Mouse (Mus musculus): Measurements from ENCODE around the gene Rpl22. TPM values are rescaled to one million over a fixed set of nuclear protein-coding genes. Genes with fewer than 3 reads are reported as not detected.

Rpl22 gene
- polyA plus RNA-seq, 1 experiment from 2014 or later = 596 TPM

DNA sequence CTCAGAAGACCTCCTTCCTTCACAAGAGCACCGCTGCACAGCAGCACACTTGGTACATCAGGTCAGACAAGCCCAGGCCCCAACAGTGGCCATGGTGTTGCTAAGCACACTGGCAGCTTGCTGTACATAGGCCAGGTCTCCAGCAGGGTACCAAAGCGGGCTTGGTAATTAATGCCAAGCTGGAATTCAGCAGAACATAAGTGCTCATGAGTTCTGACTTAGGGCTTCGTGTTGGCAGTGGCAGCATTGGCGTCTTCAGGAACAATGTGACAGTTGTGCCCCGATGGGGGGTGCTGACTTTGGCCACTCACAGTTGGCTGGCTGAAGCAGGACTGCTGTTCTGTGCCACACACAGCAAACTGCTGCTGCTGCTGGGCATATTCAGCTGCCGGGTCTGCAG is 20.9 kb upstream of the Rpl22 start:
- H3K9me3 ChIP-seq (ENCODE audit: control insufficient read depth, low read length) = no peaks in the 10 kb centered on the region
- no peaks in the 10 kb centered on the region; the same call in 1 of the 2 replicates for H3K27me3 ChIP-seq (replicated peaks; ENCODE audit: control insufficient read depth, insufficient read depth, low read length)
- 88% methylated on average over 6 of the region's 6 CpGs for WGBS
- peaks cover 21% of the 10 kb centered on the region for H3K36me3 ChIP-seq (ENCODE audit: control insufficient read depth, insufficient read depth, low read length)
- no peak for ATAC-seq (replicated peaks; ENCODE audit: low FRiP score)
- H3K4me3 ChIP-seq (ENCODE audit: low read depth, low read length) = no peak overlapping the region
- H3K4me1 ChIP-seq (replicated peaks; ENCODE audit: control insufficient read depth, insufficient read depth, low read length) = no peaks in the 10 kb centered on the region
- no peak overlapping the region for H3K9ac ChIP-seq (ENCODE audit: low read depth, low read length)
- H3K27ac ChIP-seq (ENCODE audit: low read depth, low read length) = no peak overlapping the region
- H3K4me2 ChIP-seq = no peak overlapping the region
- no peak for DNase-seq (ENCODE audit: low spot score)

DNA sequence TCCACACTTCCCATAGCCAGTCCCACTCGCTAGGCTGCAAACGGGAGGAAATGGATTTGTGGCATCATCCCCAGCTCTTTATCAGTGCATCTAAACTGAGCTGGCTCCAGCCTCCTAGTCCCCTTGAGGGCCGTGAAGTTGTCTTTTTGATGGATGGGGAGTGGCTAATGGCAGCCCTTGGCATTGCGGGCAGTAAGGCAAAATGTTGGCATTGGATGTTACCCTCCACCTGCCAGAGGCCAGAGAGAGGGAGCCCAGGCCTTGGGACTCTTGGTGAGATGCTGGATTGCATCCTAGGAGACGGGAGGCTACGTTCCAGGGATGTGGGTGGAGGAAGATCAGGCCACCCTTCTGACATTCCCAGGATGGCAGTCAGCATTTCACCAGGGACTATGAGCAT is 19.6 kb upstream of the Rpl22 start:
- H3K9ac ChIP-seq (ENCODE audit: low read depth, low read length) = no peak overlapping the region
- ATAC-seq (replicated peaks; ENCODE audit: low FRiP score) (no peak), DNase-seq (ENCODE audit: low spot score) (no peak)
- no peaks in the 10 kb centered on the region for H3K4me1 ChIP-seq (replicated peaks; ENCODE audit: control insufficient read depth, insufficient read depth, low read length)
- H3K27ac ChIP-seq (ENCODE audit: low read depth, low read length) = no peak overlapping the region
- no peak overlapping the region for H3K4me2 ChIP-seq
- H3K36me3 ChIP-seq (ENCODE audit: control insufficient read depth, insufficient read depth, low read length) = peaks cover 14% of the 10 kb centered on the region
- H3K9me3 ChIP-seq (ENCODE audit: control insufficient read depth, low read length) = no peaks in the 10 kb centered on the region
- H3K4me3 ChIP-seq (ENCODE audit: low read depth, low read length) = no peak overlapping the region
- WGBS = 77% methylated on average over 6 of the region's 6 CpGs
- peaks cover 7% of the 10 kb centered on the region for H3K27me3 ChIP-seq (replicated peaks; ENCODE audit: control insufficient read depth, insufficient read depth, low read length)

DNA sequence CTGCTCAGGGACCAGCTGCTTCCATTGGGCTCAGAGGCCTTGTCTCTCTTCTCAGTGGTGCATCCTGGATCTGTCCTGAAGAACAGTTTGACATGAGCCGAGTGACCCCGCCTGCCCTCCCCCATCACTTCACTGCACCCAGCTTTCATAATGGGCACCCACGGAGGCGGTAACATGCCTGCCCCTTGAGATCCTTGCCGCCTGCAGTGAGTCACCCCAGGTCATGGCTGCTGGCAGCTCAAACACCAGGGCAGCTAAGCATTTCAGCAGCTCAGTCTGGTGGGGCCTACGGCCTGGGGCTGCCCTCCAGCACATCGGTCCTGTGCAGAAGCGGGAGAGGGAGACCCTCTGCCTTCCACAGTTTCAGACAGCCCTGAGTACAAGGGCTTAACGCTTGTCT is 18.0 kb upstream of the Rpl22 start:
- Histone ChIP-seq H3K4me3 (ENCODE audit: low read depth, low read length) (no peak overlapping the region), H3K4me1 (replicated peaks; ENCODE audit: control insufficient read depth, insufficient read depth, low read length) (peaks cover 7% of the 10 kb centered on the region), H3K27me3 (replicated peaks; ENCODE audit: control insufficient read depth, insufficient read depth, low read length) (peaks cover 23% of the 10 kb centered on the region), H3K36me3 (ENCODE audit: control insufficient read depth, insufficient read depth, low read length) (peaks cover 12% of the 10 kb centered on the region), H3K4me2 (no peak overlapping the region), H3K27ac (ENCODE audit: low read depth, low read length) (no peak overlapping the region), H3K9ac (ENCODE audit: low read depth, low read length) (no peak overlapping the region), H3K9me3 (ENCODE audit: control insufficient read depth, low read length) (no peaks in the 10 kb centered on the region)
- no peak for ATAC-seq (replicated peaks; ENCODE audit: low FRiP score)
- WGBS = 83% methylated on average over 9 of the region's 9 CpGs
- no peak for DNase-seq (ENCODE audit: low spot score)

DNA sequence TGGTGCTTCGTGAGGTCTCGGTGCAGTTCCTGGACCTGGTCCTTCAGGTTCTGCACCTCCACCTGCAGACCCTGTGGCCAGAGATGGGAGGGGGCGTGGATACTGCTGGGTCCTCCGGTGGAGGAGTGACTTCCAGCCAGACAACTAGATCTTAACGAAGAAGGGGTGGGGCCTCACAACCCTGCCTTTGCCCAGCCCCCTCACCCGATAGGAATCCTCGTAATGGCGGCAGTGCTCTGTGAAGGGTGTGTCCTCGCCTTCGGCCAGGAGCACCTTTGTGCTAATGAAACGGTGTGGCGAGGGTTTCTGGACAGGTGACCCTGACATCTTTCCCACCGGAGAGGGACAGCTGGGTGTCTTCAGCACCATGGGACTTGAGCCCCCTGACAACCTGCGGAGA is 13.4 kb upstream of the Rpl22 start:
- H3K4me1 ChIP-seq (replicated peaks; ENCODE audit: control insufficient read depth, insufficient read depth, low read length) = peaks cover 27% of the 10 kb centered on the region
- DNase-seq (ENCODE audit: low spot score) (no peak), ATAC-seq (replicated peaks; ENCODE audit: low FRiP score) (0 out of 2 replicates have a peak, but pooled peaks have one; percentile 38)
- peak overlapping the region; percentile 65 for H3K4me2 ChIP-seq
- H3K27ac ChIP-seq (ENCODE audit: low read depth, low read length) = no peak overlapping the region
- no peak overlapping the region for H3K9ac ChIP-seq (ENCODE audit: low read depth, low read length)
- WGBS = 6% methylated on average over 14 of the region's 14 CpGs
- H3K27me3 ChIP-seq (replicated peaks; ENCODE audit: control insufficient read depth, insufficient read depth, low read length) = peaks cover 69% of the 10 kb centered on the region
- H3K4me3 ChIP-seq (ENCODE audit: low read depth, low read length) = peak overlapping the region; percentile 44
- no peaks in the 10 kb centered on the region for H3K9me3 ChIP-seq (ENCODE audit: control insufficient read depth, low read length)
- no peaks in the 10 kb centered on the region; the same call in 1 of the 2 replicates for H3K36me3 ChIP-seq (ENCODE audit: control insufficient read depth, insufficient read depth, low read length)

DNA sequence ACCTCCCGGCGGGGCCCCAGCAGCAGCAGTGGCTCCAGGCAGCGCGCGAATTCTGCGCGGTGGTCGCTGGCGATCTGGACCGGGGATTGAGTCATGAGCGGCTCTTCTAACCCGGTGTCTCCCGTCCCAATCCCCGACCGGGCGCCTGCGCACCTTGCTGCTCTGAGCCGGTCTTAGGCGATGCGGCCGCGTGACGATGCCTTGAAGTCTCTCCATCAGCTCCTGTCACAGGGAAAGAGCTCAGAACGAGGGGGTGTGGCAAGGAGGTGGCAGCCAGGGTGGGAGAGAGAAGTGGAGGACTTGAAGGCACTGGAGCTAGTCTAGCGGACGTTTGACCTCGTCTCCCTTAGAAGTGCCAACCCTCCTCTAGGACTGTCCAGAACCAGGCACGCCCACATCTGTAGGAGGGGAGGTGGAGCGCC is 12.3 kb upstream of the Rpl22 start:
- under 1% methylated on average over 29 of the region's 29 CpGs for WGBS
- Histone ChIP-seq H3K27ac (ENCODE audit: low read depth, low read length) (no peak overlapping the region), H3K4me1 (replicated peaks; ENCODE audit: control insufficient read depth, insufficient read depth, low read length) (peaks cover 27% of the 10 kb centered on the region), H3K4me3 (ENCODE audit: low read depth, low read length) (peak overlapping the region; percentile 44), H3K36me3 (ENCODE audit: control insufficient read depth, insufficient read depth, low read length) (no peaks in the 10 kb centered on the region; the same call in 1 of the 2 replicates), H3K9me3 (ENCODE audit: control insufficient read depth, low read length) (no peaks in the 10 kb centered on the region), H3K27me3 (replicated peaks; ENCODE audit: control insufficient read depth, insufficient read depth, low read length) (peaks cover 79% of the 10 kb centered on the region), H3K4me2 (peak overlapping the region; percentile 65), H3K9ac (ENCODE audit: low read depth, low read length) (no peak overlapping the region)
- DNase-seq (ENCODE audit: low spot score) (no peak), ATAC-seq (replicated peaks; ENCODE audit: low FRiP score) (no peak)

DNA sequence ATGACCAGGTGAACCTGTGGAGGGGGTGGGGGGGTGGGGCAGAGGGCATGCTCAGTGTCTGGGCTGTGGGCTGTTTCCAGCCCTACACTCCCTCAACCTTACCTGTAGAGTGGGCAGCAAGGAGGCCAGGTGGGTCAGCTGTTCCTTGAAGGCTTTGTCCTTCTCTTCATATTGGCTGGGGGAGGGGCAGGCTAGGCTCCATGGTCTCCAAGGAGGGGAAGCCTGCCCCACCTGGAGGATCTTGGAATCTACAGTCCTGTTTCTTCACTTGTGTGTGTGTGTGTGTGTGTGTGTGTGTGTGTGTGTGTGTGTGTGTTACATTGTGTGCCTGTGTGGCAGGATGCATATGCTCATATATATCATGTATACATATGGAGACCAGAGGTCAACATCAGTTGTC is 11.6 kb upstream of the Rpl22 start:
- no peak overlapping the region for H3K27ac ChIP-seq (ENCODE audit: low read depth, low read length)
- H3K36me3 ChIP-seq (ENCODE audit: control insufficient read depth, insufficient read depth, low read length) = no peaks in the 10 kb centered on the region; the same call in 1 of the 2 replicates
- H3K4me3 ChIP-seq (ENCODE audit: low read depth, low read length) = no peak overlapping the region
- no peak overlapping the region; the same call in 1 of the 2 replicates for H3K4me2 ChIP-seq
- no peak for ATAC-seq (replicated peaks; ENCODE audit: low FRiP score)
- H3K4me1 ChIP-seq (replicated peaks; ENCODE audit: control insufficient read depth, insufficient read depth, low read length) = peaks cover 30% of the 10 kb centered on the region
- peaks cover 79% of the 10 kb centered on the region for H3K27me3 ChIP-seq (replicated peaks; ENCODE audit: control insufficient read depth, insufficient read depth, low read length)
- no peaks in the 10 kb centered on the region for H3K9me3 ChIP-seq (ENCODE audit: control insufficient read depth, low read length)
- H3K9ac ChIP-seq (ENCODE audit: low read depth, low read length) = no peak overlapping the region
- no peak for DNase-seq (ENCODE audit: low spot score)

DNA sequence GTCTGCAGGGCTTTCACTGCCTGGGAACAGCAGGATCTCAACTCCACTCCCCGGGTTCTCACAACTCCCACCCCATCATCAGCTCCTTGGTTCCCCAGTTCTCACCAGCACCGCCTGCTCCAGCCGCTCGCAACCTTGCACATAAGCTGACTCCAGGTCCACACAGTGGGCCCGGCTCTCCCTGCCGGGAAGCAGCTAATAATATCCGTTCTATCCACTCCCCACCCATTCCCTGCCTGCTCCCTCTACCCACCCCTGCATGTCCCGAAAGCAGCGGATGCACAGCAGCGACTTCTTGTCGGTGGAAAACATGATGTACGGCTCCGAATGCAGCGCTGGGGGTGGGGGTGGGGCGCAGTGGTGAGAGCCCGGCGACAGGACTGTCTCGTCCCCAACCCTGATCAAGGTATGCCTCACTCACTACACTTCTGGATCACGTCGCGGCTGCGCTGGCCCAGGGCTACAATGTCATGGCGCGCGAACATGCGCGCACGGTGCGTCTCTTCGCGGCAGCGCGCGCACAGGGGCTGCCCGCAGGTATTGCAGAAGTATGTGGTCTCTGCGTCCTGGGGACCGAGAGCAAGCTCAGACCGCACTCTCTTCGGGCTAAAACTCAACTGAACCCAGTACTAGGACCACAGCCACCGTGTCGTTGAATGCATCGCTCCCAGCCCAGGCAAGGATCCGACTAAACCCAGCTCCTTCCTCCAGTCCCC is 9.9 kb upstream of the Rpl22 start:
- DNase-seq (ENCODE audit: low spot score) = no peak
- H3K9ac ChIP-seq (ENCODE audit: low read depth, low read length) = no peak overlapping the region
- peaks cover 30% of the 10 kb centered on the region for H3K4me1 ChIP-seq (replicated peaks; ENCODE audit: control insufficient read depth, insufficient read depth, low read length)

DNA sequence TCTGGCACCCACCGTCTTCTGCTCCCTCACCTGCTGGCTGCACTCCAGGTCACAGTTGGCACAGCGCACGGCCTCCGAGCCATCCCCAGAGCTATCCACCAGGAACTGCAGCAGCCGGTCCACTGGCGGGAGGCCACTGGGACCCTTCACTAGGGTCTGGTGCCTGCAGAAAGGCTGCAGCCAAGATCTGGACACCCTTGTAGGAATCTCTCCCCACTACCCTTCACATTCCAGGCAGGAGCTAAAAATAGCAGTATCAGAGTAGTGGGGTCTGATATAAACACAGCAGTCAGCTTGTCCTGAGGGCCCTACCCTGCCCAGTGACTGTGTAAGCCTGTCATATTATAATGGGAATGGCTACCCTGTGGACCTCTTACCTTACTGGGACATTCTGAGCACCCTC is 7.9 kb upstream of the Rpl22 start:
- no peak overlapping the region for H3K4me2 ChIP-seq
- H3K9me3 ChIP-seq (ENCODE audit: control insufficient read depth, low read length) = no peaks in the 10 kb centered on the region
- DNase-seq (ENCODE audit: low spot score) = no peak
- H3K27me3 ChIP-seq (replicated peaks; ENCODE audit: control insufficient read depth, insufficient read depth, low read length) = peaks cover 56% of the 10 kb centered on the region
- H3K27ac ChIP-seq (ENCODE audit: low read depth, low read length) = no peak overlapping the region
- H3K36me3 ChIP-seq (ENCODE audit: control insufficient read depth, insufficient read depth, low read length) = no peaks in the 10 kb centered on the region
- no peak overlapping the region for H3K4me3 ChIP-seq (ENCODE audit: low read depth, low read length)
- no peak for ATAC-seq (replicated peaks; ENCODE audit: low FRiP score)
- peaks cover 22% of the 10 kb centered on the region for H3K4me1 ChIP-seq (replicated peaks; ENCODE audit: control insufficient read depth, insufficient read depth, low read length)
- no peak overlapping the region for H3K9ac ChIP-seq (ENCODE audit: low read depth, low read length)
- WGBS = 83% methylated on average over 6 of the region's 6 CpGs

More for the DNA sequence above, 9.9 kb upstream of the Rpl22 start:
- 2% methylated on average over 43 of the region's 43 CpGs for WGBS
- ATAC-seq (replicated peaks; ENCODE audit: low FRiP score) = no peak
- Histone ChIP-seq H3K4me3 (ENCODE audit: low read depth, low read length) (peak overlapping the region; percentile 16; the same call in 1 of the 2 replicates), H3K9me3 (ENCODE audit: control insufficient read depth, low read length) (no peaks in the 10 kb centered on the region), H3K27me3 (replicated peaks; ENCODE audit: control insufficient read depth, insufficient read depth, low read length) (peaks cover 76% of the 10 kb centered on the region), H3K27ac (ENCODE audit: low read depth, low read length) (no peak overlapping the region), H3K4me2 (peak overlapping the region; percentile 49), H3K36me3 (ENCODE audit: control insufficient read depth, insufficient read depth, low read length) (no peaks in the 10 kb centered on the region)
